In the genomic region with DNA sequence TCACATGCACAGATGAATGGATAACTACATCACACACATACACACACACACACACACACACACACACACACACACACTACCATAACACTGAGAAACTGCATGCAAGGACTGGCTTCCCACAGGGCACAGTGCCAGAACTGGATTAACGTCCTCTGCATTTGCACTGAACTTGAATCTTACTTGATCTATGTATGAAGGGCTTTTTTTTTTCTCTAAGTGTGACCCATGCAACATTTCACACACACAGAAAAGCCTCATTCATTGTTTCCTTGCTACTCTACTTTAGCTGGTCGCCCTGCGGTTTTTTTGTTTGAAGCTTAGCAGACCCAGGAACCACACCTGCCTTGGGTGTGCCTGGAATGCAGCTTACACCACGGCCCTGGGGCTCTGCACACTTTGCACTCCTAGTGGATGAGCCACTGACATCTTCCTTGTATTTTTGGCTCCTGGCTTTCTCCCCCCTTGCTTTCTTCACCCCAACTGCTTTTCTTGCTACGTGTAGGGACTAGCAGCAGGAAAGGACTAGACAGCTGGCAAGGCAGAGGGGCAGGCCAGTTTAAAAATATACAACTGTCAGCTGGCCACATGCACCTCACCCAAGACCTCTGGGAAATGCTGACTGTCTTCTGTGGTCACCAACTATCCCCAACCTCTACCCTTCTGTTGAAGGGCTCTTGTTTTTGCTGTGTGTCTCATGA, we compare ENCODE assay signal across 9 mouse cellular contexts. TPM values are rescaled to one million over a fixed set of nuclear protein-coding genes. Genes with fewer than 3 reads are reported as not detected.
A peak's percentile ranks its signal among the peaks of the same experiment; 100 is the strongest.
DNase-seq lines count a peak whose midpoint lies in the region; ATAC-seq and TF ChIP-seq lines count a peak whose summit lies in the region.
"Had no signal": no experiment of that assay in that cellular context is flagged by ENCODE, and none has a peak within 500 bp of the region (broad histone marks: within the 10 kb centered on the region; RNA-seq: fewer than 3 reads in every experiment).

No protein-coding gene starts in this region.

- H3K9me3 ChIP-seq in lung, embryonic 15.5 days, result no peaks in the 10 kb centered on the region
- H3K9me3 ChIP-seq in intestine, postnatal 0 days (ENCODE audit: control insufficient read depth), result no peaks in the 10 kb centered on the region
- no peaks in the 10 kb centered on the region for H3K9me3 ChIP-seq in hindbrain, embryonic 13.5 days
- H3K9me3 ChIP-seq in midbrain, embryonic 16.5 days (replicated peaks; ENCODE audit: control insufficient read depth, low read length, poor library complexity, severe bottlenecking), result no peaks in the 10 kb centered on the region
- H3K9me3 ChIP-seq: midbrain, embryonic 12.5 days had no signal

- H3K27ac ChIP-seq in lung, embryonic 15.5 days, result peak overlapping the region; percentile 41
- H3K27ac ChIP-seq in intestine, postnatal 0 days (ENCODE audit: low read depth, low read length), result no peak overlapping the region
- no peak overlapping the region for H3K27ac ChIP-seq in hindbrain, embryonic 13.5 days
- no peak overlapping the region for H3K27ac ChIP-seq in midbrain, embryonic 16.5 days (ENCODE audit: low read length)
- H3K27ac ChIP-seq: midbrain, embryonic 12.5 days had no signal

- H3K27me3 ChIP-seq in lung, embryonic 15.5 days, result no peaks in the 10 kb centered on the region
- no peaks in the 10 kb centered on the region for H3K27me3 ChIP-seq in intestine, postnatal 0 days (replicated peaks; ENCODE audit: control insufficient read depth, insufficient read depth, low read length)
- H3K27me3 ChIP-seq in hindbrain, embryonic 13.5 days, result no peaks in the 10 kb centered on the region
- no peaks in the 10 kb centered on the region for H3K27me3 ChIP-seq in midbrain, embryonic 16.5 days (ENCODE audit: control insufficient read depth, insufficient read depth, low read depth, low read length)
- H3K27me3 ChIP-seq: midbrain, embryonic 12.5 days had no signal

- WGBS in lung, embryonic 15.5 days, result 33% methylated on average over 5 of the region's 5 CpGs
- WGBS in intestine, postnatal 0 days, result 19% methylated on average over 5 of the region's 5 CpGs
- 69% methylated on average over 5 of the region's 5 CpGs for WGBS in hindbrain, embryonic 13.5 days
- WGBS in midbrain, embryonic 16.5 days, result 35% methylated on average over 5 of the region's 5 CpGs

- no peaks in the 10 kb centered on the region for H3K36me3 ChIP-seq in lung, embryonic 15.5 days
- H3K36me3 ChIP-seq in intestine, postnatal 0 days (ENCODE audit: control insufficient read depth, insufficient read depth), result no peaks in the 10 kb centered on the region
- no peaks in the 10 kb centered on the region for H3K36me3 ChIP-seq in hindbrain, embryonic 13.5 days
- no peaks in the 10 kb centered on the region for H3K36me3 ChIP-seq in midbrain, embryonic 16.5 days (ENCODE audit: control insufficient read depth, insufficient read depth, low read length)
- H3K36me3 ChIP-seq: midbrain, embryonic 12.5 days had no signal

- no peak; the same call in 1 of the 2 replicates for ATAC-seq in lung, embryonic 15.5 days (ENCODE audit: borderline replicate concordance, extremely low read depth, low FRiP score, low TSS enrichment)
- peak; percentile 57 for ATAC-seq in intestine, postnatal 0 days
- ATAC-seq in hindbrain, embryonic 13.5 days (ENCODE audit: low FRiP score), result no peak
- no peak for ATAC-seq in midbrain, embryonic 16.5 days

- no peak overlapping the region for H3K4me2 ChIP-seq in lung, embryonic 15.5 days
- H3K4me2 ChIP-seq in intestine, postnatal 0 days (replicated peaks; ENCODE audit: low read depth), result no peak overlapping the region
- no peak overlapping the region for H3K4me2 ChIP-seq in hindbrain, embryonic 13.5 days
- no peak overlapping the region for H3K4me2 ChIP-seq in midbrain, embryonic 16.5 days (ENCODE audit: low read length)
- H3K4me2 ChIP-seq: midbrain, embryonic 12.5 days had no signal

- TF ChIP-seq CTCF in intestine, postnatal 0 days (IDR thresholded peaks at IDR 0.05; ENCODE audit: low read depth), result no peak

- peaks cover 12% of the 10 kb centered on the region for H3K4me1 ChIP-seq in lung, embryonic 15.5 days
- no peaks in the 10 kb centered on the region for H3K4me1 ChIP-seq in intestine, postnatal 0 days (replicated peaks; ENCODE audit: control insufficient read depth, insufficient read depth, low read length)
- no peaks in the 10 kb centered on the region for H3K4me1 ChIP-seq in hindbrain, embryonic 13.5 days (replicated peaks)
- H3K4me1 ChIP-seq in midbrain, embryonic 16.5 days (ENCODE audit: control insufficient read depth, insufficient read depth, low read length), result no peaks in the 10 kb centered on the region
- H3K4me1 ChIP-seq: midbrain, embryonic 12.5 days had no signal

- DNase-seq in cerebellum, postnatal 14 days, result peak; percentile 17 to 28
- DNase-seq in cerebellum, adult 11-12 months, result no peak
- DNase-seq in lung, postnatal 25 days (ENCODE audit: low spot score), result no peak
- DNase-seq in thymus, postnatal 0 days (ENCODE audit: low spot score), result peak; percentile 77

- H3K9ac ChIP-seq in lung, embryonic 15.5 days, result no peak overlapping the region
- H3K9ac ChIP-seq in intestine, postnatal 0 days (ENCODE audit: low read depth, low read length), result no peak overlapping the region
- no peak overlapping the region for H3K9ac ChIP-seq in hindbrain, embryonic 13.5 days
- H3K9ac ChIP-seq in midbrain, embryonic 16.5 days (ENCODE audit: low read depth, low read length), result no peak overlapping the region
- H3K9ac ChIP-seq: midbrain, embryonic 12.5 days had no signal

- H3K4me3 ChIP-seq in lung, embryonic 15.5 days, result no peak overlapping the region
- no peak overlapping the region for H3K4me3 ChIP-seq in intestine, postnatal 0 days (ENCODE audit: low read depth, low read length)
- no peak overlapping the region for H3K4me3 ChIP-seq in hindbrain, embryonic 13.5 days
- H3K4me3 ChIP-seq in midbrain, embryonic 16.5 days (ENCODE audit: low read depth, low read length), result no peak overlapping the region
- H3K4me3 ChIP-seq: midbrain, embryonic 12.5 days had no signal

RNA-seq across cellular contexts. Expression of gene Atp1b3, which starts 51.8 kb away (rescaled TPM):
- polyA plus RNA-seq in lung, embryonic 15.5 days (2015; fragmentation: Nextera tagmentation; extraction: Ambion mirVana), result 193 and 197 TPM in 2 replicates
- polyA plus RNA-seq in intestine, postnatal 0 days (2015; fragmentation: Nextera tagmentation; extraction: Ambion mirVana), result 89.3 and 91.4 TPM in 2 replicates
- 203 and 216 TPM in 2 replicates for polyA plus RNA-seq in thymus, postnatal 0 days (2015; fragmentation: Nextera tagmentation; extraction: Ambion mirVana)
- 176 and 187 TPM in 2 replicates for polyA plus RNA-seq in hindbrain, embryonic 13.5 days (2015; fragmentation: Nextera tagmentation; extraction: Ambion mirVana)
- 176 and 181 TPM in 2 replicates for polyA plus RNA-seq in midbrain, embryonic 16.5 days (2015; fragmentation: Nextera tagmentation; extraction: Ambion mirVana)

Comparison
In these comparisons a context has a peak if more than half of its experiments do, and no peak if none do; other contexts are left out.
1. DNase-seq: peak in cerebellum, postnatal 14 days (2 of 2) and thymus, postnatal 0 days (single experiment); none in cerebellum, adult 11-12 months (single experiment) and lung, postnatal 25 days (single experiment).